Mouse (Mus musculus) brown adipose tissue, adult 24 weeks (tissue): ENCODE data around the gene Efr3b. TPM values are rescaled to one million over a fixed set of nuclear protein-coding genes. Genes with fewer than 3 reads are reported as not detected.

Source experiments
- H3K27ac ChIP-seq: fragments of 200-500 bp; replicated peaks from 2 replicates; pipeline ENCODE4 v1.5.1; 2012; ENCODE audit warnings: low read depth, mild to moderate bottlenecking, low read length
- H3K4me1 ChIP-seq: fragments of 200-500 bp; 2 replicates; pipeline ENCODE4 v1.6.1; 2012; ENCODE audit warnings: low read length, mixed read lengths; ENCODE audit not compliant: control insufficient read depth, insufficient read depth, insufficient read length
- H3K4me3 ChIP-seq: fragments of 200-500 bp; 2 replicates; pipeline ENCODE4 v1.5.1; 2012; ENCODE audit warnings: low read depth, mild to moderate bottlenecking, low read length, moderate library complexity; ENCODE audit not compliant: insufficient read depth
- polyA plus RNA-seq: library from polyadenylated mRNA; stranded (reverse); fragments of >200 nt; gene quantifications from 2 replicates; pipeline ENCODE4 v1.2.4, GENCODE M21; 2012; ENCODE audit not compliant: missing spikeins, insufficient read depth, insufficient read length

The Efr3b gene
- polyA plus RNA-seq, 1 experiment, result 2.3 TPM

DNA sequence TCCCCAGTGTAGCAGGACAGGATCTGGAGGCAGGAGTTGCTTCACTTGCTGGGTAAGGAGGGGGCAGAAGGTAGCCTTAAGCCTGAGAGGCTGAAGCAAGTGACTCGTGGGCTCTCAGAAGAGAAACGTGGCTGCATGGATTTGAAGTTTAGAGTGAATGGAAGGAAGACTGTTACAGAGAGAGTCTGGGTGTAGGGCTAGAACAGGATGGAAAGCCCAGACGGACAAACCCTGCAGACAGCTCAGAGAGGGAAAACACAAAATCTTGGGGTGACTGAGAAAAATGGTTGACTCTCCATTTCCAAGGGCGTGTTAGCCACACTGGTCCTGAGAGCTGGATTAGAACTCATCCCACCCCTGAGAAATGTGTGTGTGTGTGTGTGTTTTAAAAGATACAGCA lies 23.0 kb downstream of the Efr3b start:
- Histone ChIP-seq H3K27ac (peak overlapping the region; percentile 99), H3K4me1 (peaks cover 22% of the 10 kb centered on the region), H3K4me3 (no peak overlapping the region)

DNA sequence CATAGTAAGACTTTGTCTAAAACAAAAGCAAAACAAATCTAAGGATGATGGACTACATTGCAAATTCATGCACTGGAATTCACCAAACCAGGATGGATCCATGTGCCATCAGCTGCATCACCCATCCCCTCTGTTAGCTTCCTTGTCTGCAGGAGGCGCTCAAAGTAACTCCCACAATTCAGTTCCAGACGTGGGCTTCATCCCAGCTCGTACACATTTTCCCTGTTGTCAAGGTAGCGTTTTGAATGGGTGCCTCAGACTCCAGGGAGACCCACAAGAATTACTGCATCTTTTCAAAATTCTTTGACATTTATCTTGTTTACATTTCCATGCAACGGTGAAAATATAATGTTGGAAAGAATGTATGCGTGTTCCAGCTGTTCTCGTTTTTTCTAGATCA lies 23.5 kb downstream of the Efr3b start:
- Histone ChIP-seq H3K4me1 (peaks cover 20% of the 10 kb centered on the region), H3K4me3 (no peak overlapping the region), H3K27ac (peak overlapping the region; percentile 99)

DNA sequence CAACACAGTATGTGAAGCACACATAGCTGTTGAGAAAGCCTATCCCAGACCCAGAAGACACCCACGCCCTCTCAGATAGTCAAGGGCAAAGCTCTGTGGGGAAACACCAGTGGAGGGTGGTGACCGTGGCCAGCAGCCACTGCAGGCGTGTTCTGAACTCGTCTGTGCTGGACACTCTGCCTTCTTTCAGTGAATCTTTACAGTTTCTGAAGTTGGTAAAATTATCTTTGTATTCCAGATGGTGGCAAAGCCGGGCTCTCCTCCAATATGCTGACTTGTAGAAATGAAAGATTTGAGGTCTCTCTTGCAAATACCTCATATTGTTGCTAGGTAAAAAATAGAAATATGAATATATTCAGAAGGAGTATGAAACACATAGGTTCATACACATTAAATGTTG lies 27.0 kb downstream of the Efr3b start:
- H3K4me3 ChIP-seq, result no peak overlapping the region
- peaks cover 26% of the 10 kb centered on the region for H3K4me1 ChIP-seq
- H3K27ac ChIP-seq, result no peak overlapping the region

- Histone ChIP-seq H3K4me1 (peaks cover 30% of the 10 kb centered on the region), H3K27ac (0 out of 2 replicates have a peak overlapping the region, but pooled peaks have one; percentile 21), H3K4me3 (no peak overlapping the region)
These were observed 27.4 kb downstream of the Efr3b start for GRCm38 (mm10) chr12:4011301-4011700.

- Histone ChIP-seq H3K4me3 (no peak overlapping the region), H3K4me1 (peaks cover 33% of the 10 kb centered on the region), H3K27ac (peak overlapping the region; percentile 87)
These were observed 30.0 kb downstream of the Efr3b start for GRCm38 (mm10) chr12:4008731-4009130.

DNA sequence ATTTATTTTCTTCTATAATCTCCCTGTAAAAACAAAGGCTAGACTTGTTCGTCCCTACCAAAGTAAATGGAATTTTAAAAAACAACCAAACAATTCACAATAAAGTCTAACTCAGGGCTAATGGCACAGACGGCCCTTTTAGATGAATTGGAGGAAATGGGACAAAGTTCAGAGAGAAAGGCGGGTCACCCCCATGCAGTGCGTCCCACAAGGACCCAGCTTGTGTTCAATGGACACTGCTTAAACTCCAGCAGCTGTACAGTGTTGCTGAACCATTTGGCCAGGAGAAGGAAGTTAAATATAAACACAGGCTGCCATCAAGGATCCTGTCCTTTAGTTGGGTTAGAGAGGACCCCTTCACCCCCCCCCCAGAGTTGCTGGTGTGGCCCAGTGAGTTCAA lies 30.9 kb downstream of the Efr3b start:
- H3K4me3 ChIP-seq, result no peak overlapping the region

DNA sequence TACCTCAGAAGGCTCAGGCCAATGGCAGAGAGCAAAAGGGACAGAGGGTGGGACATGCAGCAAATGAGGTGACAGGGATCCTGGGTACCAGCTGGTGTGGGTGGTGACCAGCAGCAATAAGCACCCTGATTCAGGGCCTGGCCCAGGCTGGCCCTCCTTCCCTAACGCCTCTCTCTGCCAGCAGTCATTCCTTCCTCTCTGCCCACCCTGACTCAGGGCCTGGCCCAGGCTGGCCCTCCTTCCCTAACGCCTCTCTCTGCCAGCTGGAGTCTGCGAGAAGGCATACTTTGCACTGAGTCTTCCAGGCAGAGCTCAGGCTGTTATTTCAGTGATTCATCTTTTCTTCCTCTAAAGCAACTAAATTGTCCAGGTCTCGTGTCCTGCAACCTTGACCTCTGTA lies 31.5 kb downstream of the Efr3b start:
- no peak overlapping the region for H3K4me3 ChIP-seq
- H3K4me1 ChIP-seq, result peaks cover 33% of the 10 kb centered on the region
- H3K27ac ChIP-seq, result peak overlapping the region; percentile 87

More for the DNA sequence above, 30.9 kb downstream of the Efr3b start:
- H3K4me1 ChIP-seq, result peaks cover 33% of the 10 kb centered on the region
- H3K27ac ChIP-seq, result peak overlapping the region; percentile 87

DNA sequence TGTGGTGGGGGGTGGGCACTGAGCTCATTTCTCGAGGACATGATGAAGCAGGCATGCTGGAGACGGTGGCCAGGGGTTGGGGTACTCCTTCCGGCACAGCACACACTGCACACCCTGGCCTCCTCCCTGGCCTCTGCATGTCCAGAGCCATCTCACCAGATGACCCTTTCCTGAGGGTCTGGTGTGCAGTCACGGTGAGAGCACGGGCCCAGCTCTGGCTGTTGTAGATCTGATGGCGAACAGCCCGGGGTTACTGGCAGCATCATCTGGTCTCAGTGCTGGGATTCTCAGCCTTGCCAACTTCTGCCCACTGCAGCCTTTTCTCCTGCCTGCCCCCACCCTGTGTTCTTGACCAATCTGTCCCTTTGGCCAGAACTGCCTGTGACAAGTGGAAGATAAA lies 32.6 kb downstream of the Efr3b start:
- Histone ChIP-seq H3K4me3 (no peak overlapping the region), H3K4me1 (peaks cover 33% of the 10 kb centered on the region), H3K27ac (peak overlapping the region; percentile 87)

DNA sequence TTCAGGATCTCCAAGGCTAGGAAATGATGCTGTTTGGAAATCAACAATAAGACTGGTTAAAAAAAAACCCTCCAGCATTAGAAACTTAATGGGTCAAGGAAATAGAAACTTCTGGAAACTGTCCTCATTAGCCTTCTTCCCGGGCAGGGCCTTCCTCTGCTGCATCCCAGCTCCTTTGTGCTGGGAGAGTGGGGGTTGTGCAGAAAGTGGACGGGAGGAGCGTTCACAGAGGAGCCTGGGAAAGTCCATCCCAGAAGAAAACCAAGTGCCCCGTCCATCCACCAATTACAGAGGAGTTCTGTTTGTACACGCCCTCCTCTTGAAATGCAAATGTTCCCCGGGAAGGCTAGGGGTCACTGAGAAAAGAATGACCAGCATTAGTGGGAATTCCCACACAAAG lies 34.1 kb downstream of the Efr3b start:
- no peak overlapping the region for H3K4me3 ChIP-seq
- peak overlapping the region; percentile 94 for H3K27ac ChIP-seq
- H3K4me1 ChIP-seq, result peaks cover 31% of the 10 kb centered on the region

GRCm38 (mm10) chr12:4000406-4000805 lies 38.3 kb downstream of the Efr3b start:
- H3K27ac ChIP-seq, result no peak overlapping the region
- H3K4me1 ChIP-seq, result peaks cover 7% of the 10 kb centered on the region; the same call in 1 of the 2 replicates
- no peak overlapping the region for H3K4me3 ChIP-seq

- H3K4me3 ChIP-seq, result no peak overlapping the region
- H3K27ac ChIP-seq, result no peak overlapping the region
- no peaks in the 10 kb centered on the region for H3K4me1 ChIP-seq
These were observed 42.0 kb downstream of the Efr3b start for GRCm38 (mm10) chr12:3996749-3997148.

DNA sequence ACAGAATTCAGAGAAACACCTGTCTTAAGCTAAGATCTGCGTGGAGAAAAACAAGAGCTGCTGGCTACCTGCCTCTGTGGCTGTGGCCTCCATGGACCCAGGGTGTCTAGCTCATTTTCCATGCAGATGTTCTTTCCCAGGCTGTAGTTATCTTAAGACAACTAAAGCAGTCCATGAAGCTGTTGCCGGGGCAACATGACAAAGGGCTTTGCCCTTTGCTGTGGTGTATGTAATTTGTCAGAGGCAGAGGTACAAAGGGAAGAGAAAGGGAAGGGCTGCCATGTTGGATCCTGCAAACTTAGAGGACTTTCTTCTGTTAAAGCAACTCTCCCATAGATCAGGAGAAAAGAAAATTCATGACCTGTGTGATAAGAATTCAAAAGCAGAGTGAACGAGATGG lies 47.7 kb downstream of the Efr3b start:
- Histone ChIP-seq H3K27ac (no peak overlapping the region), H3K4me1 (no peaks in the 10 kb centered on the region), H3K4me3 (no peak overlapping the region)

DNA sequence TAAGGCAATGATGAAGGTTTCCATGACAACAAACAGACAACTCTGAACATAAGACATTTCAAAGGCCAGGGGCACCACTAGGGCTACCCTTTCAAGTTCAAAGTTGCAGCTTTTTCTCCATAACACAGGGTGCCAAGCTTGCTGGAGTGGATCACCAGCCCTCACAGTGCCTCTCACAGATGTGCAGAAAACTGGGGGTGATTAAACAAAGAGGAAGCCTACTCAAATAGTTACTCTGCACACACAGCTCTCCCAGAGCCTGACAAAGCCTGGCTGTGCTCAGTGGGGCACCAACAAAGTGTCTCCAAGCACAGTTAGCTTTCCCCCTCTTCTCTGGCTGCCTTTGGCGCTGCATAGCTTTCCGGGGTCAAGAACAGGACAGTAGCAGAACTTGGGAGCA lies 48.8 kb downstream of the Efr3b start:
- Histone ChIP-seq H3K4me3 (no peak overlapping the region), H3K4me1 (no peaks in the 10 kb centered on the region), H3K27ac (no peak overlapping the region)

- H3K27ac ChIP-seq, result no peak overlapping the region
- H3K4me3 ChIP-seq, result no peak overlapping the region
- no peaks in the 10 kb centered on the region for H3K4me1 ChIP-seq
These were observed 54.3 kb downstream of the Efr3b start for GRCm38 (mm10) chr12:3984446-3984845.

GRCm38 (mm10) chr12:3983736-3984135 lies 55.0 kb downstream of the Efr3b start:
- no peak overlapping the region for H3K27ac ChIP-seq
- H3K4me3 ChIP-seq, result no peak overlapping the region
- no peaks in the 10 kb centered on the region for H3K4me1 ChIP-seq

- no peak overlapping the region for H3K27ac ChIP-seq
- H3K4me1 ChIP-seq, result no peaks in the 10 kb centered on the region
- H3K4me3 ChIP-seq, result no peak overlapping the region
These were observed 56.5 kb downstream of the Efr3b start for GRCm38 (mm10) chr12:3982257-3982656.
